Mouse (Mus musculus) left cerebral cortex, postnatal 4 days (tissue): ENCODE data around the gene Pnp2. TPM values are rescaled to one million over a fixed set of nuclear protein-coding genes. Genes with fewer than 3 reads are reported as not detected.
"Not testable (repeated sequence)": the region's sequence is repeated elsewhere in the genome, so short reads cannot be mapped to it uniquely, and the experiment has no call there.

Experiments
- DNase-seq: peaks from one replicate; pipeline ENCODE4 v3.0.0-alpha.2; 2022
- intact Hi-C: fragments of 180-260 bp; cut with DNase I; formaldehyde crosslinking; loops from one replicate; pipeline ENCODE4 v1.15.1; 2025
- total RNA-seq, 2 experiments: library from RNA; stranded (reverse); gene quantifications; 2 replicates each; pipeline ENCODE4 v1.2.3; 2021

Pnp2 gene
- total RNA-seq, 2 experiments from 2014 or later = 0.78 to 1.0 TPM

DNA sequence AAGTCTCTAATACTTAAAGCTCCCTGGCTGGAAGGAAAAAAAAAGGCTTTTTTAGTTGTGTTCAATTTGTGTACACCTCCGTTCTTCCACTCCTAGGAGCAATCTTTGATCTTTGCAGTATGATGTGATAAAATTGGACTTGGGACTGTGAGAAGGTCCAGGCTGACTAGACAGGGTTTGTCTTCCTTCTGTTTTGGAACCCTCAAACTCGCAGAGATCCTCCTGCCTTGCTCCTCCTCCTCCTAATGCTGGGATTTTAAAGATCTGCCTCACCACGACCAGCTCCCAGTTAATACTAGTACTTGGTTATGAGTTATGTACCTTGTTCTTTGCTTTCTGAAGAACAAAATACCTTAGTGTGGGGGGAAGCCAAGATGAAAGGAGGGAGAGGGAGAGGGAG, 10.3 kb upstream of the Pnp2 start:
- DNase-seq, intact Hi-C loops: not testable (repeated sequence)

DNA sequence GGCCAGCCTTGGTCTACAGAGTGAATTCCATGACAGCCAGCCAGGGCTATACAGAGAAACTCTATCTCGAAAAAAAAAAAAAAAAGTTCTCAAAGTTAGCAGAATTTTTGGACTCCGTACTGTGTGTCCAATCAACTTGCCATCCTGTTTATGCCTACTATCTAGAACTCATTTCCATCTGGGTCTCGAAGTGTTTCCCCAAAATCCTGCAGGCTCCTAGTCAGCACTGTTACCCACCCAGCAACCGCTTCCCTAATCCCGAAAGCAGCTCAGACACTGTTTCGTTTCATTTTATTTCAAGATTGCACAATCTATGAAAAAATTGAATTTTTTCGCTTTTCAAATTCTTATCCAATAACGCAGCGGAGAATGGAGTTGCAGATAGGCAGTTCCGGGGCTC, 305 bp upstream of the Pnp2 start:
- no peak for DNase-seq
- intact Hi-C loops = no loop called here

DNA sequence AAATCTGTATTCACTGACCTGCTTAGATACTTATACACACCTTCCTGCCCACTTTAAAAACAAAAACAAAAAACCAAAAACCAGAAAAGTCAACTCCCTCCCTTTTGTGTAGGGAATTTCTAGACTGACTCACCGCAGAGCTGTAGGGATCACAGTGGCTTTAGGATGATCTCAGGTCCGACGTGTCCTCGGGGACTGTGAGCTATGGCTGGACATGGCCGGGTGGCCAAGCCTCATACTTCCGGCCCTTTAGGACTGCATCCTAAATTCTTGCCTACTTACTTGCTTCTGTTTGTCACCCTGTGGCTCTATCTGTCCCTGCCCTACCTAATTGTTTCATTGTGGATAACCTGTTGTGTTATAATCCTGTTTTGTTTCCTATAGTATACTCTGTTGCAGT, 932 bp downstream of the Pnp2 start:
- DNase-seq, intact Hi-C loops: not testable (repeated sequence)

DNA sequence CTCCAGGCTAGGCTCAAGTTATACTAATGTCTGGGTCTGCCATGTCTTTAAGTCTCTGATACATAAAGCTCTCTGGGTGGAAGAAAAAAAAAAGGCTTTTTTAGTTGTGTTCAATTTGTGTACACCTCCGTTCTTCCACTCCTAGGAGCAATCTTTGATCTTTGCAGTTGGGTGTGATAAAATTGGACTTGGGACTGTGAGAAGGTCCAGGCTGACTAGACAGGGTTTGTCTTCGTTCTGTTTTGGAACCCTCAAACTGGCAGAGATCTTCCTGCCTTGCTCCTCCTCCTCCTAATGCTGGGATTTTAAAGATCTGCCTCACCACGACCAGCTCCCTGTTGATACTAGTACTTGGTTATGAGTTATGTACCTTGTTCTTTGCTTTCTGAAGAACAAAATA, 1.4 kb downstream of the Pnp2 start:
- DNase-seq, intact Hi-C loops: not testable (repeated sequence)

DNA sequence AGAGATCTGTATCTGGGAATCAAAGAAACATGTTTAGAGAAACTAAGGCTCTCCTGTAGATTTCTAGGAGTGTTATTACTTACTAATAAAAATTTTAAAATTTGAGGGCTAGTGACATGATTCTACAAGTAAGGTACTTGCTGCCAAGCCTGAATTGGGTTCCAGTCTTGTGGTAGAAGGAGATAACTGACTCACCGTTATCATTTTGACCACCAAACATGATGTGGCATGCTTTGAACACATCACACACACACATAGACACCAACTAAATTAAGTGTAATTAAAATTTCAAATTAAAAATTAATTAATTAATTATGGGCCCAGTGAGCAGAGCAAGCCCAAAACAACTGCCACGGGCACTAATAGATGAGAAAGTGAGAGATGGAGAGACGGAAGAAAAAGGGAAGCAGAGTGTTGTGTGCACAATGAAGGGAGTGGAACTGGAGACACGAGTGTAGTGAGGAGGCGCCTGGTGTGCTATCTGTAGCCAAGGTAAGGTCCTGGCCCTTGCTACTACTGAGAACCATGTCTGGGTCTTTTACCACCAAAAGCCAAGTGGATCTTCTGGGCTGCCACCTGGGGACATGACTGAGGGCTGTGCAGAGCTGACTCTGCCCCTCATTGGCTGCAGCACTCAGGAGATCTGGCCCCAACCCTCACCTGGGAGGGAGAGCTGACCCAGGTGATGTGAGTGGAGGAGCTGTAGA, 2.6 kb downstream of the Pnp2 start:
- intact Hi-C loops, DNase-seq: not testable (repeated sequence)

DNA sequence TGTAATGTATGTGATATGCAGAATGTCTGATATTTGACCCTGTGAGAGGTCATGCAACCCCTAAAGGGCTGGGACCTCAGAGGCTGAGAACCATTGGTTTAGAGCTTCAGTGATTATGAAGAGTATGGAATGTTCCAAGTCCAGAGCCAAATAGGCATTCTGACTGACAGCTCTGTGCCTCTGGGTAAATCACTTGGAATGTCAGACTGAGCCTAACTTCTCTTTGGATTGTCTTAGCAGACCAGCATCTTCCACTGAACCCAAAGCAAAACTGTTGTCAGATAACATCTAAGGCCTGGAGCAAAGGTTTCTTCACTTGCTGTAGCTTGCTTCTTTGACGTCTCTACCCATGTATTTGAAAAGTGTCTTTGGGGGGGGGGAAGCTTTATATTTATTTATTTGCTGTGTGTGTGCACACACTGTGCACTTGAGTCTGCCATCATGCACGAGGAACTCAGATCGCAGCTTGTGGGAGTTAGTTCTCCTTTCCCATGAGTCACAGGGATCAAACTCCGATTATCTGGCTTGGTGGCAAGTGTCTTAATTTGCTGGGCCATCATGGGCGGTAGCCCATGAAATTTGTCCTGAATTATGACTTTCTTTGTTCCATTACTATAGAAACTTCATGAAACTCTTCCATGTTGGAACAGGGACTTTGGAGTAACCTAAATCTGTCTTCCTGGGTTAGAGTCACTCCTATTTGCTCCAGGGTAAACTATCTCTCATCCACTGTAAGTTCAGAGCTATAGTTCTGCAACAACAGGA, 12.6 kb downstream of the Pnp2 start:
- intact Hi-C loops = no loop called here

DNA sequence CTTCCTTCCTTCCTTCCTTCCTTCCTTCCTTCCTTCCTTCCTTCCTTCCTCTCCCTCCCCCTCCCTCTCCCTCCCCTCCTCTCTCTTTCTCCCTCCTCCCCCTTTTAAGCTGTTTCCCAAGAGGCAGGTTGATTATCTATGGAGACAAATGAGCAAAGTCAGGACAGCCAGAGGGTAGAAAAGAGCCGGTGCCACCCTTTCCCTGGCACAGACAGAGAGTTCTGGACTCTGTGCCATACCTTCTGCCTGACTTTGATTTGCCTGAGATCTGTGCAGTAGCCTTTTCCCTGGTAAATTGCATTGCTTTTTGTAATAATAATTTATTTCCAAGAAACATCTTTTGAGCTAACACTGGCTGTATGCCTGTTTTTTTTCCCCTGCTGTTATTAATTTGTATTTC, 13.2 kb downstream of the Pnp2 start:
- peak; percentile 9 for DNase-seq
- intact Hi-C loops = no loop called here

More for the DNA sequence above, 12.6 kb downstream of the Pnp2 start:
- DNase-seq = no peak

DNA sequence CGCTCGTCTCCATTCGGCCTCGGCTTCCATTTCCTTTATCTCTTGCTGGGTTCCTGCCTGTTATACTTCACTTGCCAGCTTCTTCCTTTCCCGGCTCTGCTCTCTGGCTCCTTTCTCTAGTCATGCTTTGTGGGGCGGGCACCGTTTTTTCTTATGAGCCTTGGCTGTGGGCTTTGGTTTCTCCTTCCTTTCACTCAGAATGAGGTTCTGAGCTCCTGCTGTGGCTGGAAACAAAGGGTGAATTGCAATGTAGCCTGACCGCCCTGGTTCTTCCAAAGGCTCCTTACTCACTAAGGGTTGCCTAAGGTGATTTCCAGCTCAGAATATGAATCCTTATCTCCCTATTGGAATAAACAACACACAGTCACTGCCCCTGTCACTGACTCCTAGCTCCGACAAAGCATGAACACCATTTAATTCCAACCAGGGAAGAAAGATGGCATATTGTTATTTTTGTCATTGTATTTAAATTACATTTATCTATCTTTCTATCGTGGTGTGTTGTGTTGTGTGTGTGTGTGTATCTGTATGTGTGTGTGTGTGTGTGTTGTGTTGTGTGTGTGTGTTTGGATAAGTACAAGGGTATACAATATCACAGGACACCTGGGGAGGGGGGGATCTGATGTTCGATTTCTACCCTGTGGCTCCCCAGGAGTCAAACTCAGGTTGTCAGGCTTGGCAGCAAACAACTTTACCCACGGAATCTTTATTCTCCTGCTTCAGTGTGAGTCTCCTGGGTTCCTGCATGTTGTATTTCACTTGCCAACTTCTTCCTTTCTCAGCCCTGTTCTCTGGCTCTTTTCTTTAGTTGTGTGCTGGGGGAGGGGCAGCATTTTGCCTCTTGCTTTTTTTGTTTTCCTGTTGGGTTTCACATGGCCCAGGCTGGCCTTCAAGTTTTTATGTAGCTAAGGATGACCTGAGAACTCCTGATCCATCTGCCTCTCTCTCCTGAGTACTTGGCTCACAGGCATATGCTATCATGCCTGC, 14.1 kb downstream of the Pnp2 start:
- intact Hi-C loops = no loop called here
- DNase-seq = peak; percentile 36

DNA sequence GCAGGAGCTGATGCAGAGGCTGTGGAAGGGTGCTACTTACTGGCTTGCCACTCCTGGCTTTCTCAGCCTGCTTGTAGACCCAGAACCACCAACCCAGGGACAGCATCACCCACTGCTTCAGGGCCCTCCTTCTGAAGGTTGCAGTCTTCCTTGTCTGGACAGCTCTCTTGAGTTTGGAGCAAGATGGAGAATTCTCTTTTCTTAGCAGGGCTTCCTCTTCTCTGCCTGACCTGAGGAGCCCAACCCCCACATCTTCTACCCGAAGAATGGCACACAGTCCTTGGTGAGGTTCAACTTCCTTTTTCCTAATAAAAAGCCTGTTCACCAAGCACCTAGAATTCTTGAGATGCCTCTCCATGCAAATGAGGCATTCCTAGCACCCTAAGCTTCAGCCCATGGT, 15.0 kb downstream of the Pnp2 start:
- intact Hi-C loops = no loop called here

DNA sequence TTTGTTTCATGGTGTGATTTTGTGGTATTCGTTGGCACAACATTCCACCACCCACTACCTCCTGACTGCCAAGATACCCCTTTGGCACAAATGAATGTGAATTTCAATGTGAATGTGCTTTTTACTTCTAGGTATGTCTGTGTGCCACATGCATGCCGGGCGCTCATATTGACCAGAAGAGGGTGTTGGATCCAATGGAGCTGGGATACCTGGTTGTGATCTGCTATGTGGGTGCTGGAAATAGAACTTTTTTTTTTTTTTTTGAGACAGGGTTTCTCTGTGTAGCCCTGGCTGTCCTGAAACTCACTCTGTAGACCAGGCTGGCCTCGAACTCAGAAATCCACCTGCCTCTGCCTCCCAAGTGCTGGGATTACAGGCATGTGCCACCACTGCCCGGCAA, 17.3 kb downstream of the Pnp2 start:
- DNase-seq, intact Hi-C loops: not testable (repeated sequence)

More for the DNA sequence above, 15.0 kb downstream of the Pnp2 start:
- no peak for DNase-seq

DNA sequence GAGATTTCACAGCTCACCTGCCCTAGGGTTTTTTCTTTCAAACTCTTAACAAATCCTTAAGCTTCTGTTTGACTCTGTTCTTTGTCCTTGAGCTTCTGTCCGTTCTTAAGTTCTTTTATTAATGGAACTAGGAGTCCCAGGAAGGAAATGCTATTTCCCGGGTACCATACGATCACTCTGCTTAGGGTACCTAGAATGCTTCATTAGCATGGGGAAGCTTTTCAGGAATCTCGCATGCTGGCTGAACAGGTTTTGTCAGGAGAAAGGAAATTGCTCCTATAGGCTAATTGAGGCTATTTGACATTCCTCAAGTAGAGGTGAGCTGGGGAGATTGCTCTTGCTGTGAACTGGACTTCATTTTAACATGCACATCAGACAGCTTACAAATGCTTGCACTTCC, 17.9 kb downstream of the Pnp2 start:
- intact Hi-C loops = no loop called here
- no peak for DNase-seq

DNA sequence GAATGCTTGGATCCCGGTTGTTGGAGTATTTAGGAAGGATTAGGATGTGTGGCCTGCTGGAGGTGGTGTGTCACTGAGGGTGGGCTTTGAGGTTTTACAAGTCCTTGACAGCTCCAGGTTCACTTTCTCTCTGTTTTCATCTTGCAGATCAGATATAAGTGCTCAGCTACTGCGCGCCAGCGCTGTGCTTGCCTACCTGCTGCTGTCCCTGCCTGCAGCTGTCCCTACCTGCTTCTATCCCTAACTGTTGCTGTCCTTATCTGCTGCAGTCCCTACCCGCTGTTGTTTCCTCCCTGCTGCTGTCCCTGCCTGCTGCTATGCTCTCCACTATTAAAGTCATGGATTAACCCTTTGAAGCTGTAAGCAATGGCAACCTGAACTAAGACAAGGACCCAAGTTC, 19.2 kb downstream of the Pnp2 start:
- intact Hi-C loops = no loop called here
- no peak for DNase-seq

DNA sequence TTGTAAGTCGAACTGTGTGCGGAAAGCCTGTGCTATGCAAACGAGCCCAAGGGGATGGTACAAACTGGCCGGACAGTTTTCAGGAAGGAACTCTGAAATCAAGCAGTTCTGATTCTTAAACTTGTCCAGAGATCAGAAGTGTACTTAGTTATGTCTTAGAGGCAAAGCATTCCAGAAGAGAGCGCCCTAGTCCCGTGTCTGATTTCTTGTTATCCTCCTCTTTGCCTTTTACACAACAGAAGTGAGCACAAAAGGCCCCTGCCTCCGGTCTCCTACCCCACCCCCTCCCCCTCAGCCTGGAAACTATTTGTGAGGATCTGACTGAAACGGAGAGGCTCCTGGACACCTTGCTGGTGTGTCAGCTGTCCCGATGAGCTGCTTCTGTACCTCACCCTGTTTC, 20.9 kb downstream of the Pnp2 start:
- intact Hi-C loops = no loop called here
- DNase-seq = no peak

DNA sequence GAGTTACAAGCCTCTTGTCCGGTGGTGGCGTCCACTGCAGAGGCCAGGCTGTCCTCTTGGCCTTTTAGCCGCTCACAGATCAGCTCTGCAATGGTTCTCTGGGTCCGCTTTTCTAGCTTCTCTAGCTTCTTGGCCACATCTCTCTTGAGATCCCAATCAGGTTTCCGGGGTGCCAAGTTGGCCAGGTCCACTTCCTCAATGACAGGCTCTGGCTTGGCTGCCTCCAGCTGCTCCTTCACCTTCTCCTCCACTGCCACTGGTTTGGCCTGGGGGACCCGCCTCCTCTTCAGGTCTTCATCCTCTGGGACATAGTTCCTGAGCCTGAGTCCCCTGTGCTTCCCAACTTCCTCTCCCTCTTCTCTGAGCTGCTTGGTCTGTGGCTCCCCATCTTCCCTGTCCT, 22.7 kb downstream of the Pnp2 start:
- DNase-seq, intact Hi-C loops: not testable (repeated sequence)

DNA sequence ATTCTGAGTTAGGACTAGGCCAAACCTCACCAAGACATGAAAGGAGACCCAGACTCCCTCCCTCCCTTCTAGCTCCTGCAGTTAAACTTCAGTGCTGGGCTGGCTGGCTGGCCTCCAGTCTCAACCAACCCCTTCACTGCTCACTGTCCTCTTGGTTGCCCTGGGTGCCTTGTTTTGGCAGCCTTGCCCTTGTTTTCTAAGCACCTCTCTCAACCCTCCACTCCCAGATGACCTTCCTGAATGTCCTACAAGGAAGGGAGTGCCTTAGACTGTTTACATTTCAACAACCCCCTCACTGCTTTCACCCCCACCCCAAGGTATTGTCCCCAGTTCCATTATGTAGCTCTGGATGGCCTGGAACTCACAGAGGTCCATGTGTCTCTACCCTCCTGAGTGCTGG, 23.8 kb downstream of the Pnp2 start:
- intact Hi-C loops = no loop called here

DNA sequence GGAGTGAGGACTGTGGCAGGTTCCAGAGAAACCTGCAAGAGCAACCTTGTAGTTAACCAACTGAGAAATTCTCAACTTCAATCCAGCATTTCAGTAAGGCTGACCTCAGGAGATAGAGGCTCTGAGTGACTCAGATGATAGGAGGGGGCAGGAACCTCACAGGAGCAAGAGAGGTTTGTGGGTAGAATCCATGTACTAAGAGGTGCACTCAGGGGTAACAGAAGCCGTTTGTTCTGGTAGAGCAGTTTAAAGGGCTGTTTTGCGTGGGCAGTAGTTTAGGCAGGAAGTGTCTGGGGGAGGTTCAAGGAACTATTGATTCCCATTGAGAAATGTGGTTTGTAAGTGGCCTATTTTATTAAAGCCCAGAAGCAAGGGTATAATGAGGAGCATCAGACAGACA, 25.4 kb downstream of the Pnp2 start:
- intact Hi-C loops = no loop called here
- DNase-seq = no peak

More for the DNA sequence above, 23.8 kb downstream of the Pnp2 start:
- no peak for DNase-seq

DNA sequence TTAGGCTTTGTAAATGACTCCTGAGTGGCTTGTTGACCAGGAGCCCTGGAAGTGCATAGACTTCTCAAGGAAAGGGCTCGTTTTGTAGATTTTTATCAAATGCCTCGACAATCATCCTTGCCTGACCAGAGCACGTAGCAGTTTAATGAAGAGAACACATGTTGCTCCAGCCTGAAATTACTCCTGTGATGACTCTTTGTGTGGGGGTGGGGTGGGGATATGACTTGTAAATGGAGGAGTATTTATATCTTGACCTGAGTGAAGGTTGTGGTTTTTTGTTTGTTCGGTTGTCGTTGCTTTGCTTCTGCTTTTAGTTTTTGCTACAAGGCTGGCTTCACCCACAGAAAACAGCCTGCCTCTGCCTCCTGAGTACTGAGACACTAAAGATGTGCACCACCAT, 26.0 kb downstream of the Pnp2 start:
- no peak for DNase-seq
- intact Hi-C loops = no loop called here

DNA sequence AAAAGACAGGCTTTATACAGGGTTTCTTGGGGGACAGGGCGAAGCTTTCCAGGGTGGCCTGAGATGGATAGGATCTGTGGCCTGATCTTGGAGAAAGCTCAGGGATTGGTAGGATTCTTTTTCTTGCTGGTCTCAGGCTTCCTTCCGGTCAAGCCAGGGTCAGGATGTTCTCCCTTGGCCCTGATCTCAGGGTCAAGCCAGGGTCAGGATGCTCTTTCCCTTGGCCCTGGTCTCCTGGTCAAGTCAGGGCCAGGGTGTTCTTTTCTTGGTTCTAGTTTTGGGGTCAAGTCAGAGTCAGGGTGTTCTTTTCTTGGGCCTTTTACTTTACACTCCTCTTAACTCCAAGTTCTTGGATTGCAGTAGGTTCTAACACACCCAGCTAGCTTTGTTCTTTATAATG, 31.9 kb downstream of the Pnp2 start:
- intact Hi-C loops = loop anchor here (5.0 kb wide), 1 partner anchor 50 kb away; no protein-coding TSS in a partner anchor
- DNase-seq = no peak

DNA sequence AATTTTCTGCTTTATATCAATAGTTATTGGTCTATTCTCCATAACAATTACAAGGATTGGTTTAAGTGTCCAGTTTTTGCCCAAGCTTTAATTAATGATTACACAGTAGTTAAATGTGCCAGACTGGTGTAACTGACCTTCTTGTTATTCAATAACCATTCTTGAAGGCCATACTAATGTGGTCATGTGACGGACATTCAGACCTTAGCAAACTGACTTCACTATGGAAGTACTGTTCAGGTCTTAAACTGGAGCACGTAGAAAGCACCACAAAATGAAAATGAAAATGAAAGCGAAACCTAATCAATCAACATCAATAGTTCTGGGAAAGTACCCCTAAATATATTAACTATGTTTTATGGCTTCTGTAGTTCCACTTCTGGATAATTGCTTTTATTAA, 35.2 kb downstream of the Pnp2 start:
- intact Hi-C loops = no loop called here
- DNase-seq = no peak

DNA sequence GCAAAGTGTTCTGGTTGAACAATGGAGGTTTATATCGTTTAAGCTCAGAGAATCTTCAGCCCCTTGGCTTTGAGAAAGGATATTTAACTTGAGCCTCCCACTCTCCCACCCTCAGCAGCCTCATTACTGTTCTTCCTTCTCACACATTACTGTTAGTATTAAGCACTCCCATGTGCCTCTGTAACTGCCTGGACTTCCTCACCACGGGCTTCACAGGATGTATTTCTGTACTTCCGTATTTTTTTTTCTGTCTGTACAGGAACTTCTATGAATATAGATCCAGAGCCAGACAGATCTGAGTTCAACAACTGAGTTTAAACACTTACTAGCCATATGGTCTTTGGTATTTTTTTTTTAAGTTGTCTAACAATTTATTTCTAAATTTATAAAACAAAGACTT, 41.3 kb downstream of the Pnp2 start:
- intact Hi-C loops = no loop called here
- DNase-seq = no peak
